Mouse (Mus musculus): ENCODE results near the gene Fbxl16. TPM values are rescaled to one million over a fixed set of nuclear protein-coding genes. Genes with fewer than 3 reads are reported as not detected.

Gene Fbxl16
- 15.0 TPM for polyA plus RNA-seq (2014; fragmentation: Illumina TruSeq; extraction: RNeasy Lipid Tissue Mini Kit (QIAGEN cat#74804); ENCODE audit: low read depth, low replicate concordance)

GRCm38 (mm10) chr17:25808789-25809605 lies at the start of gene Fbxl16:
TSS of gene Fbxl16 (plus strand) at chr17:25809085.

GRCm38 (mm10) chr17:25773549-25774120 lies 35.2 kb upstream of the Fbxl16 start, which contains the start of gene Narfl:
TSS of gene Narfl (plus strand) at chr17:25773776.

GRCm38 (mm10) chr17:25785281-25785745 lies 23.6 kb upstream of the Fbxl16 start, which contains the start of gene Haghl:
TSS of gene Haghl (minus strand) at chr17:25785673.

GRCm38 (mm10) chr17:25786280-25786679 lies 22.6 kb upstream of the Fbxl16 start, which contains the start of gene Ccdc78:
TSS of gene Ccdc78 (plus strand) at chr17:25786580.

GRCm38 (mm10) chr17:25792615-25793014 lies 16.3 kb upstream of the Fbxl16 start, which contains the start of gene Fam173a:
TSS of gene Fam173a (minus strand) at chr17:25792901.

GRCm38 (mm10) chr17:25795609-25796092 lies 13.2 kb upstream of the Fbxl16 start, which contains the start of gene AC134908.4:
TSS of gene AC134908.4 (minus strand) at chr17:25795659.

GRCm38 (mm10) chr17:25796951-25797369 lies 11.9 kb upstream of the Fbxl16 start, which contains the start of gene Metrn:
TSS of gene Metrn (minus strand) at chr17:25797136.

GRCm38 (mm10) chr17:25823452-25823851 lies 14.6 kb downstream of the Fbxl16 start, which contains the start of gene Wdr24:
TSS of gene Wdr24 (plus strand) at chr17:25823627.

GRCm38 (mm10) chr17:25828712-25829557 lies 20.1 kb downstream of the Fbxl16 start, which contains the start of gene Jmjd8:
TSS of gene Jmjd8 (plus strand) at chr17:25828867.

GRCm38 (mm10) chr17:25833291-25833663 lies 24.4 kb downstream of the Fbxl16 start, which contains the start of gene Stub1:
TSS of gene Stub1 (minus strand) at chr17:25833404.

GRCm38 (mm10) chr17:25837076-25837410 lies 28.2 kb downstream of the Fbxl16 start, which contains the start of gene Rhbdl1:
TSS of gene Rhbdl1 (minus strand) at chr17:25837295.

GRCm38 (mm10) chr17:25841117-25841880 lies 32.4 kb downstream of the Fbxl16 start, which contains the start of gene Gm20683:
TSS of gene Gm20683 (minus strand) at chr17:25841763.

GRCm38 (mm10) chr17:25844396-25844901 lies 35.6 kb downstream of the Fbxl16 start, which contains the start of gene Rhot2:
TSS of gene Rhot2 (minus strand) at chr17:25844851.

GRCm38 (mm10) chr17:25860832-25861703 lies 52.2 kb downstream of the Fbxl16 start, which contains the start of gene Wdr90:
TSS of gene Wdr90 (minus strand) at chr17:25861501.

GRCm38 (mm10) chr17:25868601-25869191 lies 59.8 kb downstream of the Fbxl16 start, which contains the start of gene Mcrip2:
TSS of gene Mcrip2 (minus strand) at chr17:25868764.

